Mouse (Mus musculus) spleen, adult 2 months (tissue): Measurements from ENCODE around the gene Sh3gl2.

ENCODE experiments used
- CTCF ChIP-seq: fragments of 200-500 bp; IDR thresholded peaks from 2 replicates; pipeline ENCODE4 v1.5.1; 2011; ENCODE audit warnings: mild to moderate bottlenecking, inconsistent platforms; ENCODE audit not compliant: insufficient read depth, insufficient read length, insufficient replicate concordance; ENCODE audit errors: extremely low read depth
- POLR2A ChIP-seq: fragments of 200-500 bp; IDR thresholded peaks from 2 replicates; pipeline ENCODE4 v1.6.1; 2011; ENCODE audit warnings: low read depth, low read length, inconsistent platforms

DNA sequence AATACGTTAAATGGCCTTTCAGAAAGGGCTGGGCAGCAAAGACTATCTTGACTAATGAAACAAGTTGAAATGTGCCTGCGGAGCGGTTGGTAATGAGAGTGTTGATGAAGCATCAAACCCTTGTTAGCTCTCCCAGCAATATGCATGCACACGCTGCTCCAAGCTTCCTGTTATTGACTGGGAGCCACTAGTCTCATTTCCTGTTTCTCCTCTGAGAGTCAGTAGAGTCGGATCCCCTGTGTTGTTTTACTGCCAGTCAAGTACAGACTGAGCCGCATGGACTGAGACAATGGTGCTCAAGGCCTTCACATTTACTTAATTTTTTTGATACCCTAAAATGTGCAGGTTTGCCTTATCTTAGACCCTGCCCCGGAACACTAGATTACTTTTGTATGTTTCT lies 386.1 kb downstream of the Sh3gl2 start:
- TF ChIP-seq CTCF, result no peak
- no peak for TF ChIP-seq POLR2A
